Mouse (Mus musculus) stomach, postnatal 0 days (tissue): ENCODE data around the gene Nsun2.

Source experiments
- CTCF ChIP-seq: IDR thresholded peaks from 2 replicates; pipeline ENCODE4 v1.5.1; 2016; ENCODE audit warnings: antibody characterized with exemption, low read depth, mild to moderate bottlenecking, moderate library complexity
- EP300 ChIP-seq: optimal IDR thresholded peaks from 2 replicates; pipeline ENCODE3; 2016; ENCODE audit warnings: antibody characterized with exemption

DNA sequence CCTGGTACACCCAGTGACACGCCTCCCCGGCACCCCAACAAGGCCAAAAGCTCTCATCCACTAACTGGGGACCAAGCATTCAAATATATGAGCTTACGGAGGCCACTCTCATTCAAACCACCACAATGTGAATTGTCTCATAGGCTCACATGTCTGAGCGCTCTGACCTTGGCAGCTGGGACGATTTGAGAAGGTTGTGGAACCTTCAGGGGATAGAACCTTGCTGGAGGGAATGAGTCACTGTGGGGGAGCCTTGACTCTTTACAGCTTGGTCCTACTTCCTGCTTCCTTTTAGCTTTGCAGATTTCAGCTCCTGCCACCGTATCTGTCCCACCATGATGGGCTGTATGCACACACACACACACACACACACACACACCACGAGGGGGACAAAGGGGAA, 47.7 kb upstream of the Nsun2 start:
- TF ChIP-seq CTCF (no peak), EP300 (no peak)
